Mouse (Mus musculus) fibroblast of lung, adult 2 months (primary cell): Measurements from ENCODE around the gene Apol8.

ENCODE experiments used
- DNase-seq: peaks from one replicate; pipeline ENCODE4 v3.0.0-alpha.2; 2011; ENCODE audit warnings: low read depth

The Apol8 gene

DNA sequence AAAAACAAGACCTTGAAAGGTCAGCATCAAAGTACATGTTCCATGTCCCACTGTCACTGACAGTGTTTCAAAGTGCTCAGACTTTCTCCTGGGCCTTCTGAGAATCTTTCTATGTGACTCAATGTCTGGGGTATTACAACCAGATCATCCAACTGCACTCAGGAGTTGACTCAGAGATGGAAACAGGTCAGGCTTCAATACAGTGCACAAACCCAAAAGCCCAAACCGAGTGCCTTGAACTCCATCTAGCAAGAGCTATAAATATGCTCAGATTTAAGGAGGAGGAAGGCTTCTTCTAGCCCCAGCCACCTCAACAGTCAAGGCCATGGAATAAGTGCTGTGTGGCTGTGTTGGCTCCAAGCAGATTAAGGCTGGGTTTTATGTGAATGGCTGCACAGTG is 29.0 kb upstream of the Apol8 start:
- DNase-seq = no peak

GRCm38 (mm10) chr15:77784039-77784824 is 27.4 kb upstream of the Apol8 start:
- no peak for DNase-seq

- no peak for DNase-seq
Observed at GRCm38 (mm10) chr15:77782449-77783014, 25.7 kb upstream of the Apol8 start.

DNA sequence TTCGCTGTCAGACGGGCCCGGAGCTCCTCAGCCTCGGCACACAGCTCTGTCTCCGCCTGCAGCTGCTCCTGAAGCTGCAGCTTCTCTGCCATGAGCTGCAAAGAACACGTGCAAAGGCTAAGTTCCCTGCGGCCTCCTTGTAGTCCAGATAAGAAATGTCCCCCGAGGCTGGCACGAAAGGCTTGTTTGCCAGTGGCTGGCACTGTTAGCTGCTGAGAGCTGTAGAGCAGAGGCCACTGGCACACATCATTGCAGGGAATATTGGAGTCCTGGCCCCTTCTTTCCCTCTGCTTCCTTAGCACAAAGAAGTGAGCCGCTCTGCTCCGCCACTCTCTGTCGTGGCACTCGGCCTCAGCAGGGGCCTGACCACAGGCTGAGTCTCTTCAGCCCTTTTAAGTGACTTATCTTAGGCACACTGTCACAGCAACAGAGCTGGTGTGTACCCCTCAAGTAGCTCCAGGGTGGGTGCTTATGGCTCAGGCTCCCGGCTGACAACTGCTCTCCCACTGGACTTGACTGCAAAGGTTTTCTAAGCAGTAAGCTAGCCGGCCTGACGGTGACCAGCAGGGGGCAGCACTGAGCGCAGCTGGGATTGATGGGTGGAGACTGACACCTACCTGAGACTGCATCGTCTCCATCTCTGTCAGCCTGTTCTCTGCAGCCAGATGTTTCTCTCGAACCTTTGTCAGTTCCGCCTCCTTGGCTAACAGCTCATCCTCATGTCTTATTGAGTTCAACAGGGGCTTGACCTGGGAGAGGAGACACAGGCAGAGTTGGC is 18.6 kb upstream of the Apol8 start:
- DNase-seq = no peak

GRCm38 (mm10) chr15:77774303-77774702 is 17.5 kb upstream of the Apol8 start:
- no peak for DNase-seq

DNA sequence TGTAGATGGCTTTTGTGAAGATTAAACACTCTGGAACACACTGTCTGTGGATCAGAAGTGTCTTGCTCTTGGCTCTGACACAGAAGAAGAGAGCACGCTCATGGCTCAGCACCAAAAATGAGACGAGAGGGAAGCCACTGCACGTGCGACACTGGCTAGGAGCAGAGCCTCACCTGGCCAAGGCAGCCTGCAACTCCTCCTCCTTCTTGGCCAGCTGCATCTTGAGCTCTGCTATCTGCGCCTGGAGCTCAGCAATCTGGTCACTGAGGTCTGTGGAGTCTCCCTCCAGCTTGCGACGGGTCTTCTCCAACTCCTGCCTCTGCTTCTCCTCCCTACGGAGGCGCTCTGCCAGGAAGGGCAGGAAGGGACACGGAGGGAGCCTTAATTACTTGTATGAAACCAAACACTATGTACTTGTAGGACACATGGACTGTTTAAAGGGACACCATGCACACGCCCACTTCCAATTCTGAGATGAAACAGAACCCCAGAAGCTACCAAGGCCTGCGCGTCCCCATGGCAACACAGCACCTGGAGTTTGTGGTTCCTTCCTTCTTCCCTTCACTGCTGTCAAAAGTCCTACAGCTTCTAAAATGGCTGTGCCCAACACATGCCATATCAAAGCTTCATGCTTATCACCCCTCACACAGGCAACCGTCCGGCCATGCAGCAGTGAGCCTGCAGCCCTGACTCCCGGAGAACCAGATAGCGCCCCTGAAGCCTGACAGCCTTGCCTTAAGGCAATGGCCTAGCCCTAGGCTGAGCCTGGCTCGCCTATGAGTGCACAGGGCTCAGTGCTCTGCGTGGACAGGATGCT is 16.5 kb upstream of the Apol8 start:
- DNase-seq = no peak

GRCm38 (mm10) chr15:77770942-77771341 is 14.1 kb upstream of the Apol8 start:
- DNase-seq = no peak

- no peak for DNase-seq
Observed at GRCm38 (mm10) chr15:77770341-77770740, 13.5 kb upstream of the Apol8 start.

DNA sequence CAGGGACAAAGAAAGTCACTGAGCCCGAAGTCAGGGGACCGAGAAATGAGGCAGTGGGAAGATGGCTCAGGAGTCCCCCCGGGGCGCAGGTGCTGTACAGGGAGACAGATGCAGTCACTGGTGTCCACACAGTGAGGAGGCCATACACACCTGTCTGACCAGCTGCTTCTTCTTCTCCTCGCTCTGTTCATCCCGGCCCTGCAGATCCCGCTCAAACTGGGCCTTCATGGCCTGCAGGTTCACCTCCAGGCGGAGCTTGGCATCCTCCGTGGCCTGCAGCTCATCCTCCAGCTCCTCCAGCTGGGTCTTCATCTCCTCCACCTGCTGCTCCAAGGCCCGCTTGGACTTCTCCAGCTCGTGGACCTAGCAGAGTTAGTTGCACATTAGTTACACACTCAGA is 10.2 kb upstream of the Apol8 start:
- DNase-seq = no peak

GRCm38 (mm10) chr15:77765484-77766093 is 8.8 kb upstream of the Apol8 start:
- no peak for DNase-seq

GRCm38 (mm10) chr15:77764391-77765006 is 7.7 kb upstream of the Apol8 start:
- no peak for DNase-seq

GRCm38 (mm10) chr15:77763702-77764101 is 6.9 kb upstream of the Apol8 start:
- DNase-seq = no peak

- DNase-seq = no peak
Observed at GRCm38 (mm10) chr15:77763050-77763449, 6.2 kb upstream of the Apol8 start.

- no peak for DNase-seq
Observed at GRCm38 (mm10) chr15:77761561-77762380, 5.0 kb upstream of the Apol8 start.

DNA sequence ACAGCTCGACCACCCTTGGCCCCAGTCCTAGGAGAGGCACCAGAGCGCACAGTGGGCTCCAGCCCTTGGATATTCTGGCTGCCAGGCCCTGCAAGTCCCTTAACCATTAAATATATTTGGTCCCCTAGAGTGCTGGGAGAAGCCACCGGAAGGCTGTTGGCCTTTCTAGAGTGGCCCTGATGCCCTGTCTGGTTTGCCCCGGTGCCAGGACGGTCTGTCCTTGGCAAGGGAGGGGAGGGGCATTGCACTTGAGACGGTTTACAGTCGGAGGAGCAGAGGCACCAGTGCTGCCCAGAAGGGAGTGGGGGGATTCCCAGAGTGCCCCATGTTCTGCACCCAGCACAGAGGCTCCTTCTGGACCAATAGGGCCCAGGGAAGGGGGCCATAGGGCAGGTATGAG is 4.3 kb upstream of the Apol8 start:
- no peak for DNase-seq

- no peak for DNase-seq
Observed at GRCm38 (mm10) chr15:77760037-77760436, 3.2 kb upstream of the Apol8 start.

DNA sequence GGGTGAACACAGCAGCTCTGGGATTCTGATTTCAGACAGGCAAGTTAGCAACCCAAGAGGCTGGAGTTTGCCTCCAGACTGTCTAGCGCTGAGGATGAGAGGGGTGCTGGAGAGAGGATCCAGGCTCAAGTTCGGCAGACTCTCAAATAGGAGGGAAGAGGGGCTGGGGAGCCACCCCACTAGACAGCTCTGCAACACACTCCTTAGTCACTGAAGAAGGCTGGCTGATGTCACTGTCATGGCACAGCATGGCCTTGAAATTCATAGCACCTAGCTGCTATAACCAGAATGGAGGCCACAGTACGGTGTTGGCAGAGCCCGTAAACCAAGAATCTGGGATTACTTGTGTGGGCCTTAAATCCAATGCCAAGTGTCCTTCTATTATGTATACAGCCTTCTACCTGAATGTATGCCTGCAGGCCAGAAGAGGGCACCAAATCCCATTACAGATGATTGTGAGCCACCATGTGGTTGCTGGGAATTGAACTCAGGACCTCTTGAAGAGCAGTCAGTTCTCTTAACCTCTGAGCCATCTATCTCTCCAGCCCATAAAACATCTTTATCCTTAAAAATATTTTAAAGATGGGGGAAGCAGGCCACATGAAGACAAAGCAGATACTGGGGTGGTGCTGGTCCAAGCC is 903 bp upstream of the Apol8 start:
- DNase-seq = no peak

DNA sequence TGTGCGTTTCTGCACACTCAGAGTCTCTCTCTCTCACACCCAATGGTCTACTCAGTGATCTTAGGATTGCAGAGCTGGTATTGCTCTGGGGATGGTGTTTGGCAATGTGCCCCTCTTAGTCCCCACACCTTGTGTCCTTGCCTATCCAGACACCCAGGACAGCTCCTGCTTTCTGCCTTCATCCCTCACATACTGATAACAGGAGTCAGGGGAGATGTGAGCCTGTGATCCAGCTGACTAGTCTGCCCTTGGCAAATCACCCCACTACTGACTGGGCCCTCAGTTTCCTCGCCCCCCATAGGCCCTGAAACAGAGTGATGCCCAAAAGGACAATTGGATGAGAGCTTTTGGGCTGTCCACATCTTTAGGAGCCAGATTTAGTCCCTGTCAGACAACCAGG is 722 bp downstream of the Apol8 start:
- no peak for DNase-seq

- no peak for DNase-seq
Observed at GRCm38 (mm10) chr15:77755132-77755531, 1.7 kb downstream of the Apol8 start.

GRCm38 (mm10) chr15:77752443-77752842 is 4.4 kb downstream of the Apol8 start:
- DNase-seq = no peak
